Mouse (Mus musculus): Measurements from ENCODE around the gene Cdcp1.

- TF ChIP-seq GATA1 (IDR thresholded peaks at IDR 0.05; ENCODE audit: borderline replicate concordance, low read length) (no peak), CTCF (IDR thresholded peaks at IDR 0.05; ENCODE audit: low read depth, low read length) (no peak), TAL1 (conservative IDR thresholded peaks at IDR 0.05; ENCODE audit: low read depth, low read length) (no peak), POLR2AphosphoS5 (IDR thresholded peaks at IDR 0.05; ENCODE audit: insufficient replicate concordance, low read depth, low read length) (no peak), GATA2 (IDR thresholded peaks at IDR 0.05; ENCODE audit: borderline replicate concordance, low read depth, low read length) (no peak)
These were observed 76.9 kb downstream of the Cdcp1 start for GRCm38 (mm10) chr9:123138891-123139474.

Data from G1E (cell line).